Mouse (Mus musculus) midbrain, postnatal 0 days (tissue): ENCODE data around the gene Lipi. TPM values are rescaled to one million over a fixed set of nuclear protein-coding genes. Genes with fewer than 3 reads are reported as not detected.
A peak's percentile ranks its signal among the peaks of the same experiment; 100 is the strongest.

Experiments used
- ATAC-seq: fragments of 200-750 bp; cut with Nextera tagmentation; 2 replicates; pipeline ENCODE4 v1.8.0; 2017; ENCODE audit warnings: moderate number of reproducible peaks, mild to moderate bottlenecking, moderate TSS enrichment, moderate library complexity; ENCODE audit not compliant: low FRiP score
- DNase-seq: peaks from one replicate; pipeline ENCODE4 v3.0.0-alpha.2; 2015; ENCODE audit warnings: low spot score
- H3K27ac ChIP-seq: fragments of 300-500 bp; sonication (generic); 2 replicates; pipeline ENCODE4 v1.5.1; 2014; ENCODE audit warnings: low read depth, mild to moderate bottlenecking, low read length, mixed read lengths
- H3K27me3 ChIP-seq: fragments of 300-500 bp; sonication (generic); 2 replicates; pipeline ENCODE4 v1.6.1; 2014; ENCODE audit warnings: low read length, control low read depth, mixed read lengths; ENCODE audit not compliant: insufficient read depth
- H3K36me3 ChIP-seq: fragments of 300-500 bp; sonication (generic); 2 replicates; pipeline ENCODE4 v1.6.1; 2014; ENCODE audit warnings: low read length, control low read depth, mixed read lengths; ENCODE audit not compliant: insufficient read depth
- H3K4me1 ChIP-seq: fragments of 300-500 bp; sonication (generic); 2 replicates; pipeline ENCODE4 v1.6.1; 2014; ENCODE audit warnings: mild to moderate bottlenecking, control low read depth, antibody characterized with exemption, low read length, mixed read lengths; ENCODE audit not compliant: insufficient read depth
- H3K4me2 ChIP-seq: fragments of 300-500 bp; sonication (generic); 2 replicates; pipeline ENCODE4 v1.6.1; 2014; ENCODE audit warnings: low read depth, mild to moderate bottlenecking, low read length, mixed read lengths; ENCODE audit not compliant: poor library complexity, severe bottlenecking
- H3K4me3 ChIP-seq: fragments of 300-500 bp; sonication (generic); 2 replicates; pipeline ENCODE4 v1.5.1; 2014; ENCODE audit warnings: low read depth, mild to moderate bottlenecking, low read length, moderate library complexity
- H3K9ac ChIP-seq: fragments of 300-500 bp; sonication (generic); replicated peaks from 2 replicates; pipeline ENCODE4 v1.6.1; 2014; ENCODE audit warnings: mild to moderate bottlenecking, low read length, moderate library complexity, mixed read lengths; ENCODE audit not compliant: poor library complexity, severe bottlenecking
- H3K9me3 ChIP-seq: fragments of 300-500 bp; sonication (generic); 2 replicates; pipeline ENCODE4 v1.6.1; 2016; ENCODE audit warnings: low read length, control low read depth
- CTCF ChIP-seq: IDR thresholded peaks from 2 replicates; pipeline ENCODE4 v1.5.1; 2016; ENCODE audit warnings: antibody characterized with exemption, mild to moderate bottlenecking
- WGBS: fragments of 180-500 bp; shearing (Covaris S2); extraction: QIAGEN DNeasy Blood & Tissue Kit; methylation state at CpG from one replicate; pipeline ENCODE4 v1.1.7; 2014; 5-methylcytosine and 5-hydroxymethylcytosine counted together
- polyA plus RNA-seq: library from polyadenylated mRNA; unstranded; fragments of >200 nt; fragmentation: Nextera tagmentation; extraction: Ambion mirVana; gene quantifications from 2 replicates; pipeline ENCODE4 v1.2.1, GENCODE M21; 2015
- total RNA-seq: library from RNA; depleted of rRNA; stranded (reverse); fragments of >200 nt; gene quantifications from 2 replicates; pipeline ENCODE4 v1.2.3, GENCODE M21; 2014; rRNA removed

Gene Lipi
- total and polyA plus RNA-seq, 2 experiments from 2014 or later = 0.10 to 0.22 TPM

DNA sequence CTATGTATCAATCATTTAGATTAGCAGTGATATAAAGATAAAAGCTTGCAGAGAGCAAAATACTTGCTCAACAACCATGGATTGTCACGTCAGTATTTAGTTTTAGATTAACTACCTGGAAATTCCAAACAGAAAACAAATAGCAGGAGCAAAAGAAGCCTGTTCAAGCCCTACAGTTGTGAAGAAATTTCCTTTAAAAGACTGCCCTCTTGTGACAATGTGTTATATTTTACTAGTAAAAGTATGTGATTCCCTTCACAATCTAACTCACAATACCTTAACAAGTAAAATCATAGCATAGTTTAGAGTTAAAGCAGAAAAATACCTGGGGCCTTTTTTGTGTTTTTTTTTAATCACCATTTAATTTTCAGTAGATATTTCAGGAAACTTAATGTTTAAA lies 54.2 kb downstream of the Lipi start:
- no peak for ATAC-seq
- Histone ChIP-seq H3K4me3 (no peak overlapping the region), H3K9ac (no peak overlapping the region), H3K27ac (no peak overlapping the region), H3K27me3 (no peaks in the 10 kb centered on the region), H3K4me2 (no peak overlapping the region), H3K36me3 (no peaks in the 10 kb centered on the region), H3K9me3 (no peaks in the 10 kb centered on the region), H3K4me1 (no peaks in the 10 kb centered on the region)
- 14% methylated on average over 1 of the region's 1 CpGs for WGBS
- peak; percentile 68 for TF ChIP-seq CTCF
- DNase-seq = peak; percentile 73

DNA sequence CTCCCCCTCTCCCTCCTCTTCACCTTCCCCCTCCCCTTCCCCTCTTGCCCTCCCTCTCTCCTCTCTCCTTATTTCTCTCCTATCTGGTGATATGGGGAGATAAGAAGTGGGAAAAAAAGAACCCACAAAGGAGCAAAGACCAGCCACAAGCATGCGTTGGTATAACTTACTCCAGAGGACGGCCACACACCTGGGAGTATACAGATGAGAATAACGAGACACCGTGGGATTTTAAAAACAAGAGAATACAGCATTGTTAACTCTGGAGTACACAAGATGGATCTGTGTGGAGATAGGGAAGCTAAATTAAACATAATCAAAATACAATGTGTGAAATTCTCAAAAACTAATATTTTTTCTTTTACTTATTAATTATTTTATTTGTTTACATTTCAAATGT lies 89.3 kb downstream of the Lipi start:
- no peaks in the 10 kb centered on the region for H3K9me3 ChIP-seq
- WGBS = 84% methylated on average over 4 of the region's 4 CpGs
- no peaks in the 10 kb centered on the region for H3K36me3 ChIP-seq

More for the DNA sequence above, 89.3 kb downstream of the Lipi start:
- Histone ChIP-seq H3K4me1 (no peaks in the 10 kb centered on the region), H3K27ac (no peak overlapping the region), H3K4me2 (no peak overlapping the region), H3K27me3 (no peaks in the 10 kb centered on the region), H3K4me3 (no peak overlapping the region), H3K9ac (no peak overlapping the region)
- no peak for TF ChIP-seq CTCF
- ATAC-seq (no peak), DNase-seq (no peak)

Other genes with a start within 250 kb of the Lipi start
- 5.5 and 12.5 TPM in 2 replicates for gene Rbm11, start 6.8 kb upstream of the Lipi start, total RNA-seq
- gene Rbm11, start 6.8 kb upstream of the Lipi start, polyA plus RNA-seq = 7.0 and 7.8 TPM in 2 replicates
- gene Hspa13, start 181.0 kb upstream of the Lipi start, total RNA-seq = 41.9 and 59.3 TPM in 2 replicates
- gene Hspa13, start 181.0 kb upstream of the Lipi start, polyA plus RNA-seq = 44.6 and 49.4 TPM in 2 replicates